8 mouse cellular contexts compared by ENCODE assay signal in the genomic region with DNA sequence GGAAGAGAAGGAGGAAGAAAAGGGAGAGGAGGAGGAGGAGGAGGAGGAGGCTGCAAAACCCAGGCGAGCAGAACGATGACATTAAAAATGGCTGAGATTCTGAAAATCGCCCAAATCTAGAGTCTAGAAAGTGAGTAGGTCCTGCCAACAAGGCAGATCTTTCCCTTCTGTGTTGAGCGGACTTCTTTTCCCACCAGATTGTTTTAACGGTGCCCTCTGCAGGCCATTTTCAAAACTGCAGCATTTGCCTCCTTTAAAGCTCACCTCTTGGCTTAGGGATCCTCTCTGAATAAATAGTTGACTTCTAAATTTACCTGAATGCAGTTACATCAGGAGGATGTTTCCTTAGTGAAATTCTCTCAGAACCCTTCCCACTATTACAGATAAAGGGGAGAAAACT.
DNase-seq lines count a peak whose midpoint lies in the region; ATAC-seq lines count a peak whose summit lies in the region.

No protein-coding gene starts in this region.

- H3K27me3 ChIP-seq in liver, embryonic 11.5 days (replicated peaks; ENCODE audit: control insufficient read depth, insufficient read depth, low read length) = no peaks in the 10 kb centered on the region

- 20% methylated on average over 5 of the region's 5 CpGs for WGBS in liver, embryonic 11.5 days

- no peak overlapping the region for H3K9ac ChIP-seq in liver, embryonic 11.5 days (ENCODE audit: low read depth, low read length)

- ATAC-seq in liver, embryonic 11.5 days (replicated peaks; ENCODE audit: low FRiP score) = no peak

- peak; percentile 25 for DNase-seq in CD4-positive helper T cell, adult 2 months (ENCODE audit: low read depth, low spot score)
- DNase-seq in adrenal gland, adult 18-20 months (ENCODE audit: low spot score in 2 of 2) = peak; percentile 73 to 82
- DNase-seq in embryo, embryonic 10.5 days (ENCODE audit: low spot score) = peak; percentile 90
- DNase-seq in gastrocnemius, postnatal 4 days (ENCODE audit: low spot score in 2 of 2) = peak; percentile 41 to 73
- DNase-seq in kidney, postnatal 10 days = peak; percentile 89
- peak; percentile 56 for DNase-seq in liver, embryonic 11.5 days (ENCODE audit: low spot score)
- DNase-seq in right cerebral cortex, adult 18-20 months = peak; percentile 84
- DNase-seq in urinary bladder, postnatal 25 days (ENCODE audit: low spot score) = peak; percentile 75

- H3K27ac ChIP-seq in liver, embryonic 11.5 days (ENCODE audit: low read depth, low read length) = no peak overlapping the region

- no peak overlapping the region for H3K4me2 ChIP-seq in liver, embryonic 11.5 days

- no peaks in the 10 kb centered on the region for H3K9me3 ChIP-seq in liver, embryonic 11.5 days (ENCODE audit: control insufficient read depth, low read length)

- no peaks in the 10 kb centered on the region for H3K4me1 ChIP-seq in liver, embryonic 11.5 days (replicated peaks; ENCODE audit: control insufficient read depth, insufficient read depth, low read length)

- no peaks in the 10 kb centered on the region for H3K36me3 ChIP-seq in liver, embryonic 11.5 days (ENCODE audit: control insufficient read depth, insufficient read depth, low read length)

- H3K4me3 ChIP-seq in liver, embryonic 11.5 days (ENCODE audit: low read depth, low read length) = no peak overlapping the region

Comparison
In these comparisons a context has a peak if more than half of its experiments do, and no peak if none do; other contexts are left out.
1. DNase-seq: peak in every context shown above with its lines; median percentile 90 in embryo, embryonic 10.5 days; 89 in kidney, postnatal 10 days; 84 in right cerebral cortex, adult 18-20 months; 78 in adrenal gland, adult 18-20 months; 75 in urinary bladder, postnatal 25 days; 57 in gastrocnemius, postnatal 4 days; 56 in liver, embryonic 11.5 days; 25 in CD4-positive helper T cell, adult 2 months.